Mouse (Mus musculus) testis, adult 2 months (tissue): Measurements from ENCODE around the gene Olfr1386.

Experiments used
- CTCF ChIP-seq: fragments of 200-500 bp; IDR thresholded peaks from 2 replicates; pipeline ENCODE4 v1.5.1; 2012; ENCODE audit warnings: low read depth, mild to moderate bottlenecking, inconsistent platforms, low read length, moderate library complexity; ENCODE audit not compliant: control insufficient read depth, insufficient read depth, insufficient replicate concordance
- POLR2A ChIP-seq: fragments of 200-500 bp; IDR thresholded peaks from 2 replicates; pipeline ENCODE4 v1.6.1; 2012; ENCODE audit warnings: low read depth, mild to moderate bottlenecking, inconsistent platforms, low read length, moderate library complexity; ENCODE audit not compliant: control insufficient read depth

- no peak for TF ChIP-seq CTCF
- no peak for TF ChIP-seq POLR2A
Observed at GRCm38 (mm10) chr11:49425257-49425927, 39.5 kb upstream of the Olfr1386 start.
